Mouse (Mus musculus): ENCODE measurements around the gene Poc5. TPM values are rescaled to one million over a fixed set of nuclear protein-coding genes. Genes with fewer than 3 reads are reported as not detected.
A peak's percentile ranks its signal among the peaks of the same experiment; 100 is the strongest.

Gene Poc5
- polyA plus RNA-seq (2012; rRNA removed), result 6.5 and 8.5 TPM in 2 replicates

DNA sequence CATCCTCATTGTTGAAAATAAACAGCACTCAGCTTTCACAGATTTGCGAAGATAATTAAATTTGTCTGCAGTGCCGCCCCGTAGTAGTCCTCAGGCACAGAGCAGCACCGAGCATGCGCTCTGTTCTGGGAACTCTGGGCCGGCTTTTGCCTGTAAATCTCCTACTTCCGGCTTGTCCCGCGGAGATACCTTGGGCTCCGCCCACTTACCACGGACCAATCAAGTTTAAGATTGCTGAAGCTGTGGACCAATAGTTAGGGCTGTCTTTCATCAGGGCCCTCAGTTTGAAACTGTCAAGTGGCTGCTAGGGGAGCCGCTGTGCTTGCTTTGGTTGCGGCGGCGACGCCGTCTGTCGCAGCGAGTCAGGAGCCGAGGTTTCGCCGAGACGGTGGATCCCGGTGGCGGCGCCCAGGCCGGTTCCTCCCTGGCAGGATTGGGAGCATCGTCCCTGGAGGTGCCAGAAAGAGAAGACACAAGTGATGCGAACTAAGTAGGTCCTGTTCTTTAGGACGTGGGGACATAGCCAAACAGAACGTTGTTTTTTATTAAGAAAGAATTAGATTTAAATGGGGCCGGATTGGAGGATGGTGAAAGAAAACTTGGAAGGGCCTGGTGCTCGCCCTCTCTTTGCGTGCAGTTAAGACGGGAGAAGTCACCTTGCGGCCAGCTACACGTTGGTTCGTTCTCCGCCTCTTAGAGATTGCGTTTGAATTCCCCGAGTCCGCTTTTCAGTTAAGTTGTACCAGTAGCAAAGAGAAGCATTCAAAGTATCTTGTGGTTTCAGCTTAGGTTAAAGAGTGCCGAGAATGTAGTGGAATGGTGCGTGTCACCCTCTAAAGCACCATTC lies at the start of gene Poc5:
TSS of gene Poc5 (plus strand) at position 253 of the 847 bp plus-strand sequence.
- DNase-seq (ENCODE audit: low read depth), result peak; percentile 96

DNA sequence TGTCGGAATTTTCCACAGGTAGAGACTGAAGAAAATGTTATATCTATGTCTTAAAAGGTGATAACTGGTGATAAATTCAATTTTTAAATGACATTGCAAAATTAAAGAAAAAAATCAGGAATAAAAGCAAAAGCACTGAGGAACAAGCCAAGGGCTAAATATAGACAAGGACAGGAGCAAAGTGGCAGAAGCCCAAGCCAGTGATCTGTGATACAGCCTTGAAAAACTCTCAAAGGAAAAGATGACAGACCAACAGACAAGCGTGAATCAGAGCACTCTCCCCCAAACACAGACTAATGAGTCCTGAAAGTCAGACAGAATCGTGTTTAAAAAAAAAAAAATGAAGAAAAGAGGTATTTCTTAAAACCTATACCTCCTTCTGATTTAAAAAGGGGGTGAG lies 46.6 kb upstream of the Poc5 start:
- DNase-seq (ENCODE audit: low read depth), result no peak

DNA sequence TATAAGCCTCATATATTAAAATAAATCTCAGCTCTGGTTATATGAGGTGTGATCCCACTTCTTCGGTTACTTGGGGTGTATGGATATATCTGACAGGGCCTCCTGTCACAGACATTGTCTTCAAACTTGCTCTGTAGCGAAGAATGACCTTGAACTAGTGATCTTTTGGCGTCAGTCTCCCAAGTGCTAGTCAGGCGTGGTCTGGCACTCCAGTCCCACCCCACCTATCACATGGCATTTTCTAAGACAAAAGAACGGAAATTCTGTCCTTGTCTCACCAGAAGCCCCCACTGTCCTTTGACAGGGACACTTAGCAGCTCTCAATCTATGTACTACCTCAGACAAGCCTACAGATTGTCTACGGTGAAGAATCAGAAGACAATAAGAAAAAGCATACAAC lies 43.3 kb upstream of the Poc5 start:
- DNase-seq (ENCODE audit: low read depth), result no peak

DNA sequence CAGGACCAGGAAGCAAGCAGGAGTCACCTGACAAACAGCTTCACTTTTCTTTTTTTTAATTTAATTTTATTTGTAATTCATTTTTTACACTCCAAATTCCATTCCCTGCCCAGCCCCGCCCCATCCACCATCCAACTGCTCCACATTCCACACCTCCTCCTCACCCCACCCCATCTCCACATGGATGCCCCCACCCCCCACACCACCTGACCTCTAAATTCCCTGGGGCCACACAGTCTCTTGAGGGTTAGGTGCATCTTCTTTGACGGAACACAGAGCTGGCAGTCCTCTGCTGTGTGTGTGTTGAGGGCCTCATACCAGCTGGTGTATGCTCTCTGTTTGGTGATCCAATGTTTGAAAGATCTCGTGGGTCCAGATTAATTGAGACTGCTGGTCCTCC lies 41.5 kb upstream of the Poc5 start:
- DNase-seq (ENCODE audit: low read depth), result no peak

DNA sequence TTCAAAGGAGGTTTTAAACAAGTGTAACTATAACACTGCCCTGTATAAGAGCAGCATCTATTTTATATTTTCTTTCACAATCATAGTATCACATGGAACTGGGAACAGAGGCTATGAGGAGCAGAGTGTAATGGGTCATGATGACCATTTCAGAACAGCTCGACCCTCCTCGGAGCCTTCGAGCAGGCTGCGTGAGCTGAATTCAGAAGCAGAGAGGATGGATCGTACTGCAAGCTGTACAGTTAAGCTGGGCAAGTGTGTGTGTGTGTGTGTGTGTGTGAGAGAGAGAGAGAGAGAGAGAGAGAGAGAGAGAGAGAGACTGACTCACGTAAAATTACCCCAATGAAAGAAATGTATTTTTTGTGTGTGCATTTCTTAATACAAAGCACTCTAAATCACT lies 37.9 kb upstream of the Poc5 start:
- no peak for DNase-seq (ENCODE audit: low read depth)

DNA sequence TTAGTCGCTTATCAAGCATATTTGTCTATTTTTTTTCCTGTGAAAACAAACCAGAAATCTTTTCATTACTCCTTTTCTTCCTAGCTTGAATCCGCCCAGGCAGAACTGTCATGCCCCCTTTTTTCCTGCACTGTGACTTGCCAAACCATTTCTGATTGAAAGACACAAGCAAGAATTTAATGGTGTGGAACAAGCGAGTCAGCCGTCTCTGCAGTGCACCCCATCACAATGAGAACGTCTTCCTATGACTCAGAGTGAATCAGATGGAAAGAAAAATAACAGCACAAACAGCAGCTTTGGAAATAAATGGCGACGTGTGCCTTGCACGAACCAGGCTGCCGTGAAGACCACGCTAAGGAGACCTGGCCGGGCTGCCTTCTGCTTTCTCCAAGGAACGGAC lies 36.8 kb upstream of the Poc5 start:
- no peak for DNase-seq (ENCODE audit: low read depth)

DNA sequence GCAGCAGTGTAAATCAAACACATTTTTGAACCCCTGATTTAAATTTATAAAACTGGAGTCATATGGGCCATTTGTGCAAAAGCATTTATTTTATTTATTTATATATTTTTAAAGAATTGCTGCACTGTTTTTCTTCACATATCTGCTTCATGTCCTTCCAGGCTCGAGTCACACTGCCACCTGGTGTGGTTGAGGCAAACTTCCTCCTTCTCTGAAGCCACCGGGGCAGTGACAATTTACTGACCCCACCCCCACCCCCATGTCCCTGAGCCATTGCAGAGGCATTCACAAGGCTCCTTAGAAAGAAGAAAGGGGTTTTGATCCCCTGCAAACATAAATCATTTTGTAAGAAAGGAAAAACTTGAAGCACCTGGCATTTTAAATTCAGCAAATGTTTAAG lies 12.6 kb upstream of the Poc5 start:
- no peak for DNase-seq (ENCODE audit: low read depth)

DNA sequence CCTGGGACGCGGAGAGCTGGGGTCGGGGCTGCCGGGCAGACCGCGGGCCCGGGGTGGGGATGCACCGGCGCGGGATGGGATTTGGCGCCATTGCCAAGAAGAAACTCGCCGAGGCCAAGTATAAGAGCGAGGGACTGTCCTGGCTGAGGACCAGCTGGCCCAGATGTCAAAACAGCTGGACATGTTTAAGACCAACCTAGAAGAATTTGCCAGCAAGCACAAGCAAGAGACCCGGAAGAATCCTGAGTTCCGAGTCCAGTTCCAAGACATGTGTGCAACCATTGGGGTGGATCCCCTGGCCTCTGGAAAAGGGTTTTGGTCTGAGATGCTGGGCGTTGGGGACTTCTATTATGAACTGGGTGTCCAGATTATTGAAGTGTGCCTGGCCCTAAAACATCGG lies 11.2 kb upstream of the Poc5 start:
- DNase-seq (ENCODE audit: low read depth), result no peak

DNA sequence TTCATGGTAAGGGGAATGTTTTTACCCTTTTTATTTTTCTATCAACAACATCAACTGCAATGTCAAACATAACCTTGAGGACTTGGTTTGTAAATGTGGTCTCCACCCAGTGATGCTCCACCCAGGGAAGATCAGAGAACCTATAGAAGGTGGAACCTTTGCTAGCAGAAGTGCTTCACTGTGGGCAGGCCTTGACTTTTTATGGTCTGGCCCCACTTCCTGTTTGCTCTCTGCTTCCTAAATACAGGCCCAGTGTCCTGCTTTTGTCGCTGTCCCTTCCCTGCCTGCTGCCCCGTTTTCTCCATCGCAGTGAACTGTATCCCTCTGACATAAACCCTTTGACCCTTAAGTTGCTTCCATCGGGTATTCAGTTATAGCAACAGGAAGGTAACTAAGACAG lies 10.2 kb upstream of the Poc5 start:
- DNase-seq (ENCODE audit: low read depth), result no peak

DNA sequence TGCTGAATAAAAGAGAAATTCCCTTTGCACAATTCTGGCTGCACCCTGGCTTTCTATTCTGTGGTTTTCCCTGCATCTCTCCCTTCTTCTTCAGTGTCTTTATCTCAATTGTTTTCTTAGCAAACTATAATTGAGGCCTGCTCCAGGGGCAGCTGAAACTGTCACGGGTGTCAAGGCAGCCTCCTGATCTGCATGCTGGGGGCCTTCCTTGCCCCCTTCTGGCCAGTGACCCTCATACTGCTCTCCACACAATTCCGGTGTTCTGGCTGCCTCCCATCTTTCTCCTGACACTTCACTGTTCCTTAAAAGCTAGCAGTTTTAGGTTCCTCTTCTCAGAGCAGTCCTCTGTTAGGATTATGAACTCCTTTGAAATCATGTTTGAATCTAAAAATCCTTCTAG lies 1.2 kb downstream of the Poc5 start:
- no peak for DNase-seq (ENCODE audit: low read depth)

DNA sequence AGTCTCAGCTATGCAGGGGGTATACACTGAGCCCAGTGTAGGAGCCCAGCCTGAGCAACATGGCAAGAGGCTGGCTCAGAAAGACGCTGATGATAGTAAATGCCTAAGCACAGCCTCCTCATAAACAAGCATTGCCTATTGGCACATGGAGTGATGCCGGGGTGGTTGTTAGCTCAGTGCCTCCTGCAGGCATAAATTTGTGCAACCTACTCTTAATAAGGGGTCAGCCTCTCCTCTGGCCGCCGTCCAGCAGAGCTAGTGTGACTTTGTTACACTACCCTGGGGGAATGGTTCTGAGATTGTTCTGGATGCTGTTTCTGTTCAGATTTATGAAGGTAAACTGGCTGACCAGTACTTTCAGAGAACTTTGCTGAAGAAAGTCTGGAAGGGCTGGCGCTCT lies 13.2 kb downstream of the Poc5 start:
- DNase-seq (ENCODE audit: low read depth), result no peak

DNA sequence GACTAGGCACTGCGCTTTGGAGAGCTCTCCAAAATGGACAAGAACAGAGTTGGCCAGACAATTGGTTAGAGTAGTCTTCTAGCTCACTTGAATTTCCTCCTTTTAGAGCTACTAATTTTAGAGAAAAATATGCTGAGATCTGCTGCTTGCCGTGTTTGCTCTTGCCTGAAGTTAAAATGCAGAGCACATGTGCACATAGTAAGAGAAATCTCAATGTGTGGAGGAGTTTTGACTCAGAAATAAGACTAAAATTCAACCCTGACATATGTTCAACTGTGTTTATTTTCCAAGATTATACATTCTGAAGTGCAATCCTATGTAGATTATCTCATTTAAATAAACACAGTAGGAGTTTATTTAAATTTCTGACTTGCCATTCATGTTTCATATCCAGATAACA lies 17.4 kb downstream of the Poc5 start:
- no peak for DNase-seq (ENCODE audit: low read depth)

DNA sequence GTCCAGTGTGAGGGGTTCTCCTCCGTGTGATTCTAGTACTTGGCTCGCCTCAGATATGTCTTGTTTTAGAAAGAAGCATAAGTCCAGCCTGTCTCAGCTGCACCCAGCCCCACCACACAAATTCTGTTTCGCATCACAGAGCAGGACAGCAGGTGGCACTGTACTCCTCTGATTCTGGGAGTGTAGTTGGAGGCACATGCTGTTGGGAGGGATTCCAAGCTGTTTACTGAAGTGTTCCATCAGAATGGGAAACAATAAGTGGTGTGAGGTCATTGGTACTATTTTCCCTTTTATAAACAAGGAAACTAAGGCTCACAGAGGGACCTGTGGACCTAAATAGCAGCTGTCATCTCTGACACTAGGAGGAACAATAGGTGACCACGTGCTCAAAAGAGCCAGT lies 18.9 kb downstream of the Poc5 start:
- no peak for DNase-seq (ENCODE audit: low read depth)

DNA sequence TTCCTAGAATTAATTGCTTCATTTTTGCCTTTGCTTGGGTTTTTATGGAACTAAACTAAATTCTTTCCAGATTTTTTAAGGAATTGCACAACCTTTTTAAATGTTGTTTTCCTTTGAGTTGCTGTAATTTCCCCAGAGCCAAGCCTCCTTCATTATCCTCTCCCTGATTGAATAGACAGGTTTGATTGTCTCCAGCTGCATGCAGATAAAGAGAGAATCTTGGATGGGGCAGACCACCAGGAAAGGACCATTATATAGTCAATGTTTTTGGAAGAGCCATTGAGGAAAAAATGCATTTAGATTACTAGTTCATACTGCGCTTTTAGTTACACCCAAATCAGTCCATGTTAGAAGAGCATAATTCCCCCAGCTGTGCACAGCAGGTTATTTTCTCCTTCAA lies 20.7 kb downstream of the Poc5 start:
- no peak for DNase-seq (ENCODE audit: low read depth)

DNA sequence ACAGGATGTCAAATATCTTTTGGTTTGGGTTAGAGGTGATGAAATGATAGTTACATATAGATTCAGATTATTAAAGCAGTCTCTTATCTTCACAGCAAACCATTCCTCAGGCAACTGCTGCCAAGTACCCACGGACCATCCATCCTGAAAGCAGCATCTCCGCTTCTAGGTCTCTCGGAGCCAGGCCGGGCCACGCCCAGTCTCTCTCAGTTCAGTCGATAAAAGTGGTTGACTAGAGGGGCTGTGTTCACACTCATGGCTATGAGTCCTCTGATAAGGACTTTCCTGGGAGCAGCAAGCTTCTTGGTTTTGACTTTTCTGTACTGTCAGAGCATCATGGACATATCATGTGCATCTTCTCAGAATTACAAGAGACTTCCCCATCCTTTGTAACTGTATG lies 26.3 kb downstream of the Poc5 start:
- DNase-seq (ENCODE audit: low read depth), result no peak

DNA sequence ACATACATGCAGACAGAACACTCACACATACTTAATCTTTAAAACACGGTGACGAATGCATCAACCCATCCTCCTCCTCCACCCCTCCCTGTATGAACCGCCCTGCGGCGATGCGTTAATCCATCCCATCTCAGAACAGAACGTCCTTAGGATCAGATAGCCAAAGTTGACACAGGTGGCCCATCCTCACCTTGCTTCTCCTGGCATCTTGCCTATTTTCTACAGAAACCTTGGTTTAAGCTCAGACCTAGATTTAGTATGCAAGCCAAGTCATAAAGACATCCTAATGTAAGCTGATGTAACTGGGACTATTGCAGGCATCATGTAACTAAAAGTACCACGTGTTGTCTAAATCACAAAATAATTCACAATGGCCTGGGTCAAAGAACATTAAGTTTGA lies 28.3 kb downstream of the Poc5 start:
- DNase-seq (ENCODE audit: low read depth), result peak; percentile 65

DNA sequence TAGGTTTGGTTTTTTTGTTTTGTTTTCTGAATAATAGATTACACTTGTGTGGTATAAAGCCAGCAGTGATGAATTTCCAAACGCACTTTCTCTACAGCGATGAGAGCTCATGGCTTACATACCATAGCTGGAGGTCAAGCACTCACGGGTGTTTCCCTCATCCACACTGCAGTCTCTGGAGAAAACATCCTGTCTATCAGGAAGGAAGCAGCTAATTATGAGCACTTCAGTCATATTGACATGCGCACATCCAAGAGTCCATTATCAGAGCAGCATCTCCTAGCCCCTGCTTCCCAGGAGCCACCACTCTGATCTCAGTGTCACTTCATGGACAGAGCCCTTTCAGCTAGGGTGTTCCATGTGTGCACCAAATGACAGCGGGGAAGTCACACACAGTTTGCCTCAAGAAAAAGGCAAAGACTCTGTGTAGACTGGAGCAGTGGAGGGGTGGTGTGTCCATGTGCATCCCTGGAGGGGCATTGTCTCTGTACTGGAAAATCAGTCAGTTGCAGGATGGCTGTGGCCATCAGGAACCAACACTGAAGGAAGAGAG lies 29.2 kb downstream of the Poc5 start:
- no peak for DNase-seq (ENCODE audit: low read depth)

DNA sequence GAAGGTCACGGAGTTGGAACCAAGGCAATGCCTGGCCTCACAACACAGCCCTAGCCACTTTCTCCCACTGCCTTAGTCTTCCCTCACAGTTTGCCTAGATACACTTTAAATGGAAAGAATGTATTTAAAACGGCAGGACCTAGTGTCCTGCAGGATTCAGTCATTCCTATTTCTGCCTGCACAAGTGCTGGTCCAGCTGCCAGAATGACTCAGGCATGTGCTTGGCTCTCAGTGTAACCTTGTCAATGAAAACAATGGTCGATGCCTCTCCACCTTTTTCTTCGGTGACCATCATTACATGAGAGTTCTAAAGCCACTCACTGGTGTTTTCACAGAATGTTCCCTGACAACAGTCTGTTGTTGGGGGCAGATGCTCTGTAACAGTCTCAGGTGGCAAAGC lies 30.4 kb downstream of the Poc5 start:
- no peak for DNase-seq (ENCODE audit: low read depth)

DNA sequence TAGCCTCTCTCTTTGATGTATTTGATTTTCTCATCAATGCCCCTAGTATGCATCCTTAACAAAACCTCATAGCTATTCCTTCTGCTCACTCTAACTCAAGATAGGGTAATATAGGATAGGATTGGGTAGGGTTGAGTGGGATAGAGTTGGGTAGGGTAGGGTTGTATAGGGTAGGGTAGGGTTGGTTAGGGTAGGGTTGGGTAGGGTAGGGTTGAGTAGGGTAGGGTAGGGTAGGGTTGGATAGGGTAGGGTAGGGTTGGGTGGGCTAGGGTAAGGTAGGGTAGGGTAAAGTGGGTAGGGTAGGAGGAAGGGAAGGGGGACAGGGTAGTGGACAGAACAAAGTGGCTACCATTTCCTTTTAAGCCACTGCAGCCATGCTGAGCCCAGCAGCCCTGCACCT lies 33.1 kb downstream of the Poc5 start:
- no peak for DNase-seq (ENCODE audit: low read depth)

DNA sequence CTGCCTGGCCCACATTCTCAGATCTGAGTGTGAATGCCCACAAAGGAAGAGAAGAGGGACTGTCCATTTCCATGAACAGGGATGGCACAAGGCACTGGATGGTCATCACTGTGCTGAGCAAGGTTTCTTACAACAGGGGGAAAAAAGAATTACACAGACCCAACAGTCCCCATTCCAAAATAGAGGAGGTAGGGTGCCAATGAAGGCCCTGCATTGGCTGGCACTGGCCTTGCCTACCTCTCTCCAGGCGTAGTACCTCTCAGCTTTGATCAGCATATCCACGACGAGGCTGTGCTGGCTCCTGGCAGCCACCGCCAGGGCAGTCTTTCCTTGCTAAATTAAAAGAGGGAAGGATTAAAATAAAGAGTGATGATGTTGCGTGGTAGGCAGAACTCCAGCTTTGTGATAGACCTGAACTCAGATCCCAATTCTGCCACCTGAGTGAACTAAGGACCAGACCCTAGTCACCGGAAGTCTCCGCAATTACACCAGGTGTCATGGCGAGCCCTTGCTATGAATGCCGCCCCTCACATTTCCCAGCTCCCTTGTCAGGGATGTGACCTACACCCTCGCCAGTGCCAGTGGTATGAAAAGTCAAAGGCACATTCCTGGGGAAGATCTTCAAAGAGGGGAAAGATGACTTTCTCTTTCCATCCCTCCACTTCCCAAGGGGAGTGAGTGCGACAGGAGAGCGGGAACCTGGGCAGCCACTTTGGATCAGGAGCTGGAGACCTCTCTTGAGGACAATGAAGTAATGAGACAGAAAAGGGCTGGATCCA lies 36.6 kb downstream of the Poc5 start:
- no peak for DNase-seq (ENCODE audit: low read depth)

DNA sequence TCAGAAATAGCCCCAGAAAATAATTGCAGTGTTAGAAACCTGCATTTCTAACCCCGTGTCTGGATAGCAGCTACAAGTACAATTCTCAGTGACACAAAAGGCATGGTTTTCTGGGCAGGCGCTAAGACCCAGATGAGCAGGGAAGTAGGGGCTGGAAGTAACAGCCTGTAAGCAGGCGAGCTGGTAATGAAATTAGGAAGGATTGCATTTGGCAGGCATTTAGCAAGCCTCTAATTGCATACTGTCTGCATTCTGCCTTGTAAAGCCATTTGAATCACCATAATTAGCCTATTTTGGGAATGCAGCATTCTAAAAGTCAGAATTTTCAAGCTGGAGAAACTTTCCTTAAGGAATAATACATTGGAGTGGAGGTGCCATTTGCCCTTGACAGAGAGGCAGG lies 38.0 kb downstream of the Poc5 start:
- DNase-seq (ENCODE audit: low read depth), result no peak

DNA sequence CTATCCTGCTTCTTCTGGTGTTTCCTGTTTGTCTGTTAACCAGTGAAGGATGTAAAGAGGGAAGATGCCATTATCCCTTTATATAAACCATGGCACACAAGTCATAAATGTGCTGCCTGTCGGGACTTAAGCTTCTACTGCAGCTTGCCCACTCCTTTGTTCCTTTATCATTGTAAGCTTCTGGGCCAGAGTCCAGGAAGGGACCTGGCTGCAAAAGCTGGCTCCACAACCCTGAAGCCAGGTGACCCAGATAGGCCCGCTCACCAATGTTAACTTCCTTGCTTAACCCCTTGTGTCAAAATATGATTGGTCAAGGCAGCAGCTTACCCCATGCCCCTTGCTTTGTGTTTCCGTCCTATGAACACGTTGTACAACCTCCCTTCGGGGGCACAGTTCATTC lies 40.4 kb downstream of the Poc5 start:
- DNase-seq (ENCODE audit: low read depth), result no peak

DNA sequence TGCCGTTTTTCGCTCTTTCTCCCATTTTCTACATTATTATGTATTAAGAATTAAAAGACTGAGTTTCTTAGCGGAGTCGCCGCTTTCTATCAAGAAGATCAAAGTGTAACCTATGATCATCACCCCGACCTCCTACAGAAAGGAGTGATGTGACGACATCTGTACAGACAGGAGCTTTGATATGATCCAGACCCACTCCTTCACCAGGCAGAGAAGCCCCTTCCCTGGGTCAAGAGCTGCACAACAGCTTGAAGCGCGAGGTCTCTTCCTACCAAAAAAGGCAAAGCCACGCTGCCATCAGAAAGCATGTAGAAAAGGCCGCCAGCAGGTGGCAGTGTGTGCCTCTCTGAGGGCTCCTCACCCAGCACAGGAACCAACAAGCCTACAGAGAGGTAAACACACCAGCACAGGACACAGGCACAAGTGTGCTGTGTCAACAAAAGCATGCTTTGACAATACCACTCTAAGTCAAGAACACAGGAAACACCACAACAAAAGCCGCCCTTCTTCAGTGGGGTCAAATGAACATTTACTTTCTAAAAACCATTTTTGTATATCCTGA lies 43.6 kb downstream of the Poc5 start:
- DNase-seq (ENCODE audit: low read depth), result peak; percentile 38
